ENCODE assay signal across 9 mouse cellular contexts in the genomic region with DNA sequence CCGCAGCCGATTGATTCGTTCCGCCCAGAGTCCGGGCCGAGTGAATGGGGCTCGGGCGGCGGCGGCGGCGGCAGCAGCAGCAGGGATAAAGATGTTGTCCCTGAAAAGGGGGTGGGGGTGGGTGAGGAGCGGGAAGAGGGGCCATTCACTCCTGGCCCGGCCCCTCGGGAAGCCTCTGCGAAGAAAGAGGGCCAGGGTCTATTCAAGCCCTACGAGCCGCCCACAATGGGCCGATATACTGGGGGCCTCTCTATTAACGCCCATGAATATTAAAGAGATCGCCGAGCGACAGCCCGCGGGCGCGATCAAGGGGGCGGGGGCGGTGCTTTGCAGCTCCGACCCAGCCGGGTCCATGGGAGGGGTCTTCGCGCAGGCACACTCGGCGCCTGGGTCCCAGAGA. TPM values are rescaled to one million over a fixed set of nuclear protein-coding genes. Genes with fewer than 3 reads are reported as not detected.
DNase-seq lines count a peak whose midpoint lies in the region; ATAC-seq lines count a peak whose summit lies in the region.
"Had no signal": no experiment of that assay in that cellular context is flagged by ENCODE, and none has a peak within 500 bp of the region (broad histone marks: within the 10 kb centered on the region; RNA-seq: fewer than 3 reads in every experiment).

No protein-coding gene starts in this region.

- no peak overlapping the region for H3K27ac ChIP-seq in heart, embryonic 14.5 days (replicated peaks in 1 of 2; ENCODE audit: control insufficient read depth in 1 of 2, insufficient read depth in 1 of 2, low read depth in 2 of 2, low read length in 2 of 2)
- H3K27ac ChIP-seq in hindbrain, embryonic 13.5 days, result peak overlapping the region; percentile 23; the same call in 1 of the 2 replicates
- H3K27ac ChIP-seq in midbrain, embryonic 15.5 days, result no peak overlapping the region

- peak overlapping the region in 1 of 2 experiments; percentile 20; a peak in 2 of 4 replicates for H3K4me3 ChIP-seq in heart, embryonic 14.5 days (ENCODE audit: control insufficient read depth in 1 of 2, insufficient read depth in 1 of 2, low read depth in 1 of 2, low read length in 2 of 2)
- H3K4me3 ChIP-seq in hindbrain, embryonic 13.5 days, result peak overlapping the region; percentile 26
- peak overlapping the region; percentile 19 for H3K4me3 ChIP-seq in midbrain, embryonic 15.5 days

- H3K36me3 ChIP-seq in heart, embryonic 14.5 days (ENCODE audit: control insufficient read depth, insufficient read depth, low read length), result no peaks in the 10 kb centered on the region
- H3K36me3 ChIP-seq in hindbrain, embryonic 13.5 days, result no peaks in the 10 kb centered on the region
- no peaks in the 10 kb centered on the region for H3K36me3 ChIP-seq in midbrain, embryonic 15.5 days (replicated peaks)

- peaks cover 0 to 20% of the 10 kb centered on the region in 2 experiments; a peak in 3 of 4 replicates for H3K4me1 ChIP-seq in heart, embryonic 14.5 days (ENCODE audit: control insufficient read depth in 2 of 2, insufficient read depth in 2 of 2, low read length in 2 of 2)
- peaks cover 62% of the 10 kb centered on the region for H3K4me1 ChIP-seq in hindbrain, embryonic 13.5 days (replicated peaks)
- peaks cover 56% of the 10 kb centered on the region for H3K4me1 ChIP-seq in midbrain, embryonic 15.5 days

- no peak overlapping the region for H3K9ac ChIP-seq in heart, embryonic 14.5 days (ENCODE audit: low read length)
- H3K9ac ChIP-seq in hindbrain, embryonic 13.5 days, result peak overlapping the region; percentile 49
- no peak overlapping the region for H3K9ac ChIP-seq in midbrain, embryonic 15.5 days

- peak overlapping the region; percentile 39; the same call in 1 of the 2 replicates for H3K4me2 ChIP-seq in heart, embryonic 14.5 days (ENCODE audit: low read length)
- peak overlapping the region; percentile 45 for H3K4me2 ChIP-seq in hindbrain, embryonic 13.5 days
- H3K4me2 ChIP-seq in midbrain, embryonic 15.5 days, result peak overlapping the region; percentile 45

- no peak for DNase-seq in heart, adult 9 months (ENCODE audit: low spot score in 2 of 2)
- DNase-seq in ZHBTc4 (ENCODE audit: low read depth, low spot score), result peak; percentile 54
- DNase-seq in thymus, postnatal 36 days, result no peak
- DNase-seq in kidney, adult 9 months, result no peak

- WGBS in heart, embryonic 14.5 days, result 3% methylated on average over 35 of the region's 35 CpGs
- WGBS in hindbrain, embryonic 13.5 days, result 0% methylated on average over 34 of the region's 35 CpGs
- WGBS in midbrain, embryonic 15.5 days, result under 1% methylated on average over 35 of the region's 35 CpGs

- peaks cover 100% of the 10 kb centered on the region for H3K27me3 ChIP-seq in heart, embryonic 14.5 days (ENCODE audit: control insufficient read depth, insufficient read depth, low read length)
- H3K27me3 ChIP-seq in hindbrain, embryonic 13.5 days, result peaks cover 100% of the 10 kb centered on the region
- H3K27me3 ChIP-seq in midbrain, embryonic 15.5 days (replicated peaks), result peaks cover 95% of the 10 kb centered on the region

- no peak for ATAC-seq in heart, embryonic 14.5 days (ENCODE audit: insufficient number of reproducible peaks, insufficient read depth, low FRiP score, low read depth)
- ATAC-seq in hindbrain, embryonic 13.5 days (ENCODE audit: low FRiP score), result peak; percentile 71
- peak; percentile 40; the same call in 1 of the 2 replicates for ATAC-seq in midbrain, embryonic 15.5 days (replicated peaks)
- ATAC-seq in erythroid progenitor cell, adult 5-6 weeks (replicated peaks; ENCODE audit: low FRiP score, poor library complexity, severe bottlenecking), result no peak

- H3K9me3 ChIP-seq in heart, embryonic 14.5 days (ENCODE audit: control insufficient read depth, low read length), result no peaks in the 10 kb centered on the region
- H3K9me3 ChIP-seq in hindbrain, embryonic 13.5 days, result no peaks in the 10 kb centered on the region
- H3K9me3 ChIP-seq in midbrain, embryonic 15.5 days, result no peaks in the 10 kb centered on the region

RNA-seq across cellular contexts. Expression of a gene that starts 3.1 kb away (rescaled TPM):
- polyA plus RNA-seq in heart, embryonic 14.5 days (2014; fragmentation: Nextera tagmentation; extraction: Ambion mirVana), result not detected in 2 replicates
- polyA plus RNA-seq in hindbrain, embryonic 13.5 days (2015; fragmentation: Nextera tagmentation; extraction: Ambion mirVana), result 2.2 and 4.0 TPM in 2 replicates
- polyA plus RNA-seq in midbrain, embryonic 15.5 days (2015; fragmentation: Nextera tagmentation; extraction: Ambion mirVana), result 5.4 and 5.9 TPM in 2 replicates
- not detected in 2 replicates for total RNA-seq in erythroid progenitor cell, adult 5-6 weeks (2015; ENCODE audit: low replicate concordance)
- not detected in 2 replicates for total RNA-seq in erythroid progenitor cell, adult 5-6 weeks (2017; ENCODE audit: low replicate concordance)
- total RNA-seq: megakaryocyte-erythroid progenitor cell, adult 5-6 weeks had no signal

RNA-seq across cellular contexts. Expression of a gene that starts 33.8 kb away (rescaled TPM):
- polyA plus RNA-seq in heart, embryonic 14.5 days (2014; fragmentation: Nextera tagmentation; extraction: Ambion mirVana), result 30.7 and 32.9 TPM in 2 replicates
- polyA plus RNA-seq in hindbrain, embryonic 13.5 days (2015; fragmentation: Nextera tagmentation; extraction: Ambion mirVana), result 41.3 and 43.4 TPM in 2 replicates
- polyA plus RNA-seq in midbrain, embryonic 15.5 days (2015; fragmentation: Nextera tagmentation; extraction: Ambion mirVana), result 40.3 and 46.0 TPM in 2 replicates
- total RNA-seq in erythroid progenitor cell, adult 5-6 weeks (2015; ENCODE audit: low replicate concordance), result 13.4 and 15.9 TPM in 2 replicates
- 12.6 and 25.5 TPM in 2 replicates for total RNA-seq in erythroid progenitor cell, adult 5-6 weeks (2017; ENCODE audit: low replicate concordance)

RNA-seq across cellular contexts. Expression of a gene that starts 51.4 kb away (rescaled TPM):
- polyA plus RNA-seq in heart, embryonic 14.5 days (2014; fragmentation: Nextera tagmentation; extraction: Ambion mirVana), result 27.8 and 28.9 TPM in 2 replicates
- 19.7 and 21.7 TPM in 2 replicates for polyA plus RNA-seq in hindbrain, embryonic 13.5 days (2015; fragmentation: Nextera tagmentation; extraction: Ambion mirVana)
- polyA plus RNA-seq in midbrain, embryonic 15.5 days (2015; fragmentation: Nextera tagmentation; extraction: Ambion mirVana), result 21.7 and 22.0 TPM in 2 replicates
- total RNA-seq in erythroid progenitor cell, adult 5-6 weeks (2015; ENCODE audit: low replicate concordance), result 10.1 and 26.8 TPM in 2 replicates
- total RNA-seq in erythroid progenitor cell, adult 5-6 weeks (2017; ENCODE audit: low replicate concordance), result 24.1 and 26.5 TPM in 2 replicates

Comparison
In these comparisons a context has a peak if more than half of its experiments do, and no peak if none do; other contexts are left out.
1. ATAC-seq: peak in hindbrain, embryonic 13.5 days (single experiment) and midbrain, embryonic 15.5 days (single experiment); none in heart, embryonic 14.5 days (single experiment) and erythroid progenitor cell, adult 5-6 weeks (single experiment).
2. Peak in every context shown above with its lines, with median percentiles within 50 percentile points of each other: H3K4me2 ChIP-seq.